Mouse (Mus musculus) heart, postnatal 0 days (tissue): ENCODE results near the gene Rnasek. TPM values are rescaled to one million over a fixed set of nuclear protein-coding genes. Genes with fewer than 3 reads are reported as not detected.
A peak's percentile ranks its signal among the peaks of the same experiment; 100 is the strongest.

Experiments used
- ATAC-seq: fragments of 200-750 bp; cut with Nextera tagmentation; 2 replicates; pipeline ENCODE4 v1.8.0; 2017; ENCODE audit warnings: low read depth, moderate number of reproducible peaks, moderate library complexity; ENCODE audit not compliant: insufficient read depth
- DNase-seq: peaks from one replicate; pipeline ENCODE4 v3.0.0-alpha.2; 2016; ENCODE audit warnings: low spot score
- H3K27ac ChIP-seq: fragments of 300-500 bp; sonication (generic); 2 replicates; pipeline ENCODE4 v1.5.1; 2014; ENCODE audit warnings: low read depth, mild to moderate bottlenecking
- H3K27me3 ChIP-seq: fragments of 300-500 bp; sonication (generic); 2 replicates; pipeline ENCODE4 v1.6.1; 2014; ENCODE audit warnings: low read length, mixed read lengths; ENCODE audit not compliant: control insufficient read depth, insufficient read depth
- H3K36me3 ChIP-seq: fragments of 300-500 bp; sonication (generic); replicated peaks from 2 replicates; pipeline ENCODE4 v1.6.1; 2014; ENCODE audit warnings: low read length, mixed read lengths; ENCODE audit not compliant: control insufficient read depth, insufficient read depth
- H3K4me1 ChIP-seq: fragments of 300-500 bp; sonication (generic); 2 replicates; pipeline ENCODE4 v1.6.1; 2014; ENCODE audit warnings: antibody characterized with exemption; ENCODE audit not compliant: control insufficient read depth, insufficient read depth
- H3K4me2 ChIP-seq: fragments of 300-500 bp; sonication (generic); 2 replicates; pipeline ENCODE4 v1.6.1; 2014; ENCODE audit warnings: low read depth, mild to moderate bottlenecking, low read length, moderate library complexity
- H3K4me3 ChIP-seq: fragments of 300-500 bp; sonication (generic); 2 replicates; pipeline ENCODE4 v1.5.1; 2014; ENCODE audit warnings: low read depth, low read length
- H3K9ac ChIP-seq: fragments of 300-500 bp; sonication (generic); replicated peaks from 2 replicates; pipeline ENCODE4 v1.6.1; 2014; ENCODE audit warnings: low read depth, low read length, mixed read lengths
- H3K9me3 ChIP-seq: fragments of 300-500 bp; sonication (generic); replicated peaks from 2 replicates; pipeline ENCODE4 v1.6.1; 2016; ENCODE audit warnings: low read length; ENCODE audit not compliant: control insufficient read depth
- CTCF ChIP-seq: IDR thresholded peaks from 2 replicates; pipeline ENCODE4 v1.5.1; 2016; ENCODE audit warnings: antibody characterized with exemption, control low read depth, low read depth
- EP300 ChIP-seq: IDR thresholded peaks from 2 replicates; pipeline ENCODE4 v1.6.1; 2016; ENCODE audit warnings: antibody characterized with exemption, low read depth
- WGBS: fragments of 180-500 bp; shearing (Covaris S2); extraction: QIAGEN DNeasy Blood & Tissue Kit; methylation state at CpG from one replicate; pipeline ENCODE4 v1.1.7; 2014; 5-methylcytosine and 5-hydroxymethylcytosine counted together
- polyA plus RNA-seq: library from polyadenylated mRNA; unstranded; fragments of >200 nt; fragmentation: Nextera tagmentation; extraction: Ambion mirVana; gene quantifications from 2 replicates; pipeline ENCODE4 v1.2.1, GENCODE M21; 2015
- total RNA-seq: library from RNA; depleted of rRNA; stranded (reverse); fragments of >200 nt; gene quantifications from 2 replicates; pipeline ENCODE4 v1.2.3, GENCODE M21; 2014; ENCODE audit warnings: low replicate concordance

Rnasek gene
- total and polyA plus RNA-seq, 2 experiments from 2014 or later, result 13.1 to 311 TPM

GRCm38 (mm10) chr11:70280441-70280840 is 40.8 kb upstream of the Rnasek start:
- no peak overlapping the region for H3K9ac ChIP-seq
- H3K27me3 ChIP-seq, result no peaks in the 10 kb centered on the region
- no peaks in the 10 kb centered on the region for H3K9me3 ChIP-seq
- DNase-seq (peak; percentile 53), ATAC-seq (no peak)
- no peaks in the 10 kb centered on the region for H3K4me1 ChIP-seq
- 51% methylated on average over 3 of the region's 3 CpGs for WGBS
- H3K4me3 ChIP-seq, result no peak overlapping the region
- TF ChIP-seq CTCF, result no peak
- TF ChIP-seq EP300, result no peak
- H3K27ac ChIP-seq, result no peak overlapping the region
- H3K4me2 ChIP-seq, result no peak overlapping the region
- H3K36me3 ChIP-seq, result no peaks in the 10 kb centered on the region

- no peak for TF ChIP-seq EP300
- TF ChIP-seq CTCF, result no peak
- no peak overlapping the region for H3K27ac ChIP-seq
- H3K4me2 ChIP-seq, result no peak overlapping the region
- no peaks in the 10 kb centered on the region for H3K4me1 ChIP-seq
- no peaks in the 10 kb centered on the region for H3K27me3 ChIP-seq
- 69% methylated on average over 3 of the region's 3 CpGs for WGBS
- H3K4me3 ChIP-seq, result no peak overlapping the region
- no peaks in the 10 kb centered on the region for H3K9me3 ChIP-seq
- ATAC-seq (no peak), DNase-seq (no peak)
- no peaks in the 10 kb centered on the region for H3K36me3 ChIP-seq
- no peak overlapping the region for H3K9ac ChIP-seq
Measured at GRCm38 (mm10) chr11:70278961-70279360, 39.3 kb upstream of the Rnasek start.

- no peak overlapping the region for H3K27ac ChIP-seq
- H3K4me3 ChIP-seq, result no peak overlapping the region
- no peaks in the 10 kb centered on the region for H3K36me3 ChIP-seq
- 0 out of 2 replicates have a peak, but pooled peaks cover 4% of the 10 kb centered on the region for H3K4me1 ChIP-seq
- DNase-seq, result no peak
- 75% methylated on average over 7 of the region's 7 CpGs for WGBS
- H3K27me3 ChIP-seq, result no peaks in the 10 kb centered on the region
- ATAC-seq, result no peak
- H3K9me3 ChIP-seq, result no peaks in the 10 kb centered on the region
- TF ChIP-seq CTCF, result no peak
- H3K4me2 ChIP-seq, result no peak overlapping the region
- no peak overlapping the region for H3K9ac ChIP-seq
Measured at GRCm38 (mm10) chr11:70271641-70272040, 32.0 kb upstream of the Rnasek start.

GRCm38 (mm10) chr11:70266405-70266804 is 26.8 kb upstream of the Rnasek start:
- no peaks in the 10 kb centered on the region for H3K9me3 ChIP-seq
- no peak for TF ChIP-seq CTCF
- no peak for TF ChIP-seq EP300
- H3K36me3 ChIP-seq, result no peaks in the 10 kb centered on the region
- 23% methylated on average over 1 of the region's 1 CpGs for WGBS
- DNase-seq (peak; percentile 75), ATAC-seq (peak; percentile 82)
- no peak overlapping the region for H3K4me3 ChIP-seq
- H3K27ac ChIP-seq, result peak overlapping the region; percentile 67
- H3K4me2 ChIP-seq, result 0 out of 2 replicates have a peak overlapping the region, but pooled peaks have one; percentile 12
- no peaks in the 10 kb centered on the region for H3K27me3 ChIP-seq
- no peak overlapping the region for H3K9ac ChIP-seq
- H3K4me1 ChIP-seq, result peaks cover 17% of the 10 kb centered on the region

GRCm38 (mm10) chr11:70265819-70266218 is 26.2 kb upstream of the Rnasek start:
- H3K4me1 ChIP-seq, result peaks cover 17% of the 10 kb centered on the region
- H3K4me2 ChIP-seq, result no peak overlapping the region
- H3K27ac ChIP-seq, result peak overlapping the region; percentile 67
- H3K9ac ChIP-seq, result no peak overlapping the region
- WGBS, result 46% methylated on average over 4 of the region's 4 CpGs
- H3K27me3 ChIP-seq, result no peaks in the 10 kb centered on the region
- H3K36me3 ChIP-seq, result no peaks in the 10 kb centered on the region
- TF ChIP-seq EP300 (no peak), CTCF (no peak)
- no peak overlapping the region for H3K4me3 ChIP-seq
- ATAC-seq (no peak), DNase-seq (no peak)
- no peaks in the 10 kb centered on the region for H3K9me3 ChIP-seq

GRCm38 (mm10) chr11:70265252-70265651 is 25.6 kb upstream of the Rnasek start:
- H3K27ac ChIP-seq, result peak overlapping the region; percentile 67; the same call in 1 of the 2 replicates
- no peak for DNase-seq
- H3K36me3 ChIP-seq, result no peaks in the 10 kb centered on the region
- H3K4me2 ChIP-seq, result no peak overlapping the region
- WGBS, result 33% methylated on average over 3 of the region's 3 CpGs
- no peak overlapping the region for H3K4me3 ChIP-seq
- H3K9ac ChIP-seq, result no peak overlapping the region
- H3K9me3 ChIP-seq, result no peaks in the 10 kb centered on the region
- TF ChIP-seq CTCF (no peak), EP300 (no peak)
- no peaks in the 10 kb centered on the region for H3K27me3 ChIP-seq
- ATAC-seq, result no peak
- H3K4me1 ChIP-seq, result peaks cover 17% of the 10 kb centered on the region
